Mouse (Mus musculus) liver, embryonic 16.5 days (tissue): ENCODE data around the gene Rffl. TPM values are rescaled to one million over a fixed set of nuclear protein-coding genes. Genes with fewer than 3 reads are reported as not detected.

ENCODE experiments used
- ATAC-seq: fragments of 200-750 bp; cut with Nextera tagmentation; 2 replicates; pipeline ENCODE4 v1.8.0; 2017; ENCODE audit warnings: low read depth, mild to moderate bottlenecking, moderate number of reproducible peaks, moderate library complexity
- H3K27ac ChIP-seq: fragments of 300-500 bp; sonication (generic); 2 replicates; pipeline ENCODE4 v1.5.1; 2014; ENCODE audit warnings: mild to moderate bottlenecking, low read length
- H3K27me3 ChIP-seq: fragments of 300-500 bp; sonication (generic); 2 replicates; pipeline ENCODE4 v1.6.1; 2014; ENCODE audit warnings: low read depth, low read length, mixed read lengths; ENCODE audit not compliant: control insufficient read depth, insufficient read depth
- H3K36me3 ChIP-seq: fragments of 300-500 bp; sonication (generic); 2 replicates; pipeline ENCODE4 v1.6.1; 2014; ENCODE audit warnings: mild to moderate bottlenecking; ENCODE audit not compliant: control insufficient read depth, insufficient read depth
- H3K4me1 ChIP-seq: fragments of 300-500 bp; sonication (generic); 2 replicates; pipeline ENCODE4 v1.6.1; 2014; ENCODE audit warnings: low read depth, low read length, mixed read lengths; ENCODE audit not compliant: control insufficient read depth
- H3K4me2 ChIP-seq: fragments of 300-500 bp; sonication (generic); 2 replicates; pipeline ENCODE4 v1.6.1; 2014; ENCODE audit warnings: low read depth, low read length, mixed read lengths
- H3K4me3 ChIP-seq: fragments of 300-500 bp; sonication (generic); 2 replicates; pipeline ENCODE4 v1.5.1; 2014; ENCODE audit warnings: low read depth, mild to moderate bottlenecking, low read length
- H3K9ac ChIP-seq: fragments of 300-500 bp; sonication (generic); 2 replicates; pipeline ENCODE4 v1.6.1; 2014; ENCODE audit warnings: low read depth, low read length
- H3K9me3 ChIP-seq: fragments of 300-500 bp; sonication (generic); replicated peaks from 2 replicates; pipeline ENCODE4 v1.6.1; 2016; ENCODE audit warnings: low read length; ENCODE audit not compliant: control insufficient read depth
- WGBS: fragments of 180-500 bp; shearing (Covaris S2); extraction: QIAGEN DNeasy Blood & Tissue Kit; methylation state at CpG from one replicate; pipeline ENCODE4 v1.1.7; 2014; ENCODE audit not compliant: insufficient replicate concordance; 5-methylcytosine and 5-hydroxymethylcytosine counted together
- polyA plus RNA-seq: library from polyadenylated mRNA; unstranded; fragments of >200 nt; fragmentation: Nextera tagmentation; extraction: Ambion mirVana; gene quantifications from 2 replicates; pipeline ENCODE4 v1.2.1, GENCODE M21; 2015

Gene Rffl
- polyA plus RNA-seq = 25.8 and 26.4 TPM in 2 replicates

DNA sequence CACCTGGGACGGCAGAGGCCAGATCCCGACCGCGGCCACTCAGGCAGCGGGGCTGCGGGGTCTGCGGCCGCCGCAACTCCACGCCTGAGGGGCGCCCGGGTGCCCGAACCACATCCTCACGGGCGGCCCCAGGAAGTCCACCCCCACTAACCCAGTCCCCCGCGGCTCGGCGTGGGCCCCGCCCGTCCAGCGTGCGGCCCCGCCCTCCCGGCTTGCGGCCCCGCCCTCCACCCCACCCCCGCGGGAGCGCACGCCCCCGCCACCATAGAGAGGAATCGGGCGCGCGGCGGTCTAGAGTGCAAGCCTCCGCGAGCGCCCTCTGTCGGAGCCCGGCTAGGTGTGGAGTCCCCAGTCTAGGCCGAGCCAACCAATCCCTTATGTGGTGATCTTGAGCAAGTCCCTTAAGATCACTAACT lies at the start of gene Rffl:
Gene Rffl, minus strand, starts transcription at position 180 of the 416 bp plus-strand sequence.
- Histone ChIP-seq H3K9ac (peak within 1 kb of the TSS; percentile 96), H3K4me3 (peak within 1 kb of the TSS; percentile 95), H3K36me3 (no peaks in the 10 kb centered on the region), H3K27me3 (no peaks in the 10 kb centered on the region), H3K4me2 (peak within 1 kb of the TSS; percentile 67), H3K4me1 (peaks cover 28% of the 10 kb centered on the region), H3K27ac (peak within 1 kb of the TSS; percentile 93), H3K9me3 (no peaks in the 10 kb centered on the region)
- under 1% methylated on average over 41 of the region's 43 CpGs for WGBS
- peak; percentile 93 for ATAC-seq

- no peaks in the 10 kb centered on the region; the same call in 1 of the 2 replicates for H3K4me1 ChIP-seq
- no peaks in the 10 kb centered on the region for H3K36me3 ChIP-seq
- no peaks in the 10 kb centered on the region for H3K9me3 ChIP-seq
- H3K4me2 ChIP-seq = no peak overlapping the region
- no peak overlapping the region for H3K27ac ChIP-seq
- 46% methylated on average over 10 of the region's 10 CpGs for whole genome bisulfite sequencing
- peaks cover 5% of the 10 kb centered on the region for H3K27me3 ChIP-seq
- ATAC-seq = no peak
- no peak overlapping the region for H3K9ac ChIP-seq
- H3K4me3 ChIP-seq = no peak overlapping the region
Observed at GRCm38 (mm10) chr11:82920768-82921167, 49.8 kb upstream of the Rffl start.

GRCm38 (mm10) chr11:82914711-82915352 lies 43.8 kb upstream of the Rffl start:
- Histone ChIP-seq H3K4me3 (no peak overlapping the region), H3K27ac (no peak overlapping the region), H3K9ac (no peak overlapping the region), H3K4me2 (peak overlapping the region; percentile 19; the same call in 1 of the 2 replicates), H3K9me3 (no peaks in the 10 kb centered on the region), H3K27me3 (peaks cover 9% of the 10 kb centered on the region), H3K4me1 (peaks cover 2% of the 10 kb centered on the region; the same call in 1 of the 2 replicates), H3K36me3 (no peaks in the 10 kb centered on the region)
- 5% methylated on average over 16 of the region's 16 CpGs for WGBS
- no peak for ATAC-seq

- WGBS = 56% methylated on average over 11 of the region's 11 CpGs
- no peaks in the 10 kb centered on the region for H3K9me3 ChIP-seq
- no peaks in the 10 kb centered on the region for H3K36me3 ChIP-seq
- H3K9ac ChIP-seq = no peak overlapping the region
- H3K27me3 ChIP-seq = peaks cover 7% of the 10 kb centered on the region; the same call in 1 of the 2 replicates
- peaks cover 9% of the 10 kb centered on the region for H3K4me1 ChIP-seq
- no peak overlapping the region for H3K4me2 ChIP-seq
- ATAC-seq = no peak
- no peak overlapping the region for H3K4me3 ChIP-seq
- H3K27ac ChIP-seq = no peak overlapping the region
Observed at GRCm38 (mm10) chr11:82910679-82911389, 39.8 kb upstream of the Rffl start.

GRCm38 (mm10) chr11:82910250-82910649 lies 39.2 kb upstream of the Rffl start, which contains the start of gene Unc45b:
Unc45b (plus strand) TSS chr11:82910550.
- Histone ChIP-seq H3K4me2 (no peak within 1 kb of the TSS), H3K9ac (no peak within 1 kb of the TSS), H3K4me1 (peaks cover 11% of the 10 kb centered on the region), H3K36me3 (no peaks in the 10 kb centered on the region), H3K4me3 (no peak within 1 kb of the TSS), H3K27me3 (peaks cover 7% of the 10 kb centered on the region; the same call in 1 of the 2 replicates), H3K9me3 (no peaks in the 10 kb centered on the region), H3K27ac (no peak within 1 kb of the TSS)
- WGBS = 66% methylated on average over 4 of the region's 4 CpGs
- no peak for ATAC-seq

- Histone ChIP-seq H3K27me3 (peaks cover 6% of the 10 kb centered on the region; the same call in 1 of the 2 replicates), H3K27ac (no peak overlapping the region), H3K4me2 (peak overlapping the region; percentile 88), H3K9ac (no peak overlapping the region), H3K36me3 (peaks cover 3% of the 10 kb centered on the region; the same call in 1 of the 2 replicates), H3K9me3 (no peaks in the 10 kb centered on the region), H3K4me3 (peak overlapping the region; percentile 74), H3K4me1 (peaks cover 11% of the 10 kb centered on the region)
- ATAC-seq = no peak
- WGBS = 45% methylated on average over 10 of the region's 10 CpGs
Observed at GRCm38 (mm10) chr11:82908608-82908989, 37.6 kb upstream of the Rffl start.

DNA sequence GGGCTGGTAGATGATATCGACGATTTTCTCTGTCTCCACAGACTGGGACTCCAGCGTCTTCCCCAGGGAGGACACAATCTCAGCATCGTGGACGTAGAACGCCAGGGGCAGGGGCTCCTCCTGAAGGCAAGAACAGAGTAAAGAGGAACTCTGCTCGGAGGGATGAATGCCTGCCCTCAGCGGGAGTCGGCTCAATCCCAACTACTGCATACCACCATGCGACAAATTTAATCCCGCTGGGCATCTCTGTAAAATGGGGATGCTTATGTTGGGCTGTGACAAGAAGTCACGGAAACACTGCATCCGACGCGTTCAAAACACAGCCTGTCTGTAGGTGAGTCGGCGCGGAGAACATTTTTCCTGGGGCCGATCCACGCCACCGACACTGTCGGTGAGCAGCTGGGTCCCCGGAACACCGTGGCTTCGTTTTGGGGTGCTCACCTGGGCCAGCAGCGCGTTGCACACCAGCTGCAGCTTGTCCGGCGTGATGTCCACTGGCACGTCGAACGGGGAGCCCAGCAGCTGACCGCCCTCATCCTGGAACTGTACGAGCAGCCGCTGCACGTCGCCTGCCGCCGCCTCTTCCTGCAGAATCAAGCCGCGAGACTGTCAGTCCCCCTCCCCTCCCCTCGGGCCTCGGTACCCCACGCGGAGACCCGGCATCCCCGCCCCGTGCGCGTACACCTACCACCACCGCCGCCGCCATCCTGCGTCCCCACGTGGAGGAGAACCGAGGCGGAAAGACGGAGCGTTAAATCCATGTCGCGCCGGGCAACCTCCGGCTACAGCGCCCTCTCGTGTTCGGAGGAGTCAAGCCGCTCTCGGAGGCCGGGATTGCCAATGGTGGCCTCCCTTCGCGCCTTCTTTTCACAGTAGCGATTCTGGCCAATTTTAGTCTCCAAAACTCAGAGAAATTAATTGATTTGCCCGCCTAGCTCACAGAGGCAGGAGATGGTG lies 36.9 kb upstream of the Rffl start, which contains the start of gene Nle1:
Gene Nle1, minus strand, starts transcription at position 761 of the 957 bp plus-strand sequence.
- H3K9me3 ChIP-seq = no peaks in the 10 kb centered on the region

DNA sequence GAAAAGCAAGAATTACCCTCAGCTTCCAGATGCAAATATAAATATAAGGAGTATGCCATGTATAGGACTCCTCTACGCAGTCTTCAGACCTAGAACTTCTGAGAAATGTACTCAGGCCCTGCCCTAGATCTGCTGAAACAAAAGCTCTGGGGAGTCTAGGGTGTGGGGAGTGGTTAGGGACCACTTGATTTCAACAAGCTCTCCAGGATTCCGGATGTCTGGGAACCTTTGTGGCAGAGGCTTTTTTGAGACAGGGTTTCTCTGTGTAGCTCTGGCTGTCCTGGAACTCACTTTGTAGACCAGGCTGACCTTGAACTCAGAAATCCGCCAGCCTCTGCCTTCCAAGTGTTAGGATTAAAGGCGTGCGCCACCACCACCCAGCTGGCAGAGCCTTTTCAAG lies 34.8 kb upstream of the Rffl start:
- Histone ChIP-seq H3K27me3 (no peaks in the 10 kb centered on the region), H3K4me3 (no peak overlapping the region), H3K4me1 (peaks cover 11% of the 10 kb centered on the region), H3K27ac (no peak overlapping the region), H3K9me3 (no peaks in the 10 kb centered on the region), H3K36me3 (peaks cover 10% of the 10 kb centered on the region), H3K4me2 (no peak overlapping the region), H3K9ac (no peak overlapping the region)
- 83% methylated on average over 5 of the region's 5 CpGs for WGBS
- no peak for ATAC-seq

More for the DNA sequence above, 36.9 kb upstream of the Rffl start, which contains the start of gene Nle1:
- WGBS = 1% methylated on average over 73 of the region's 73 CpGs
- Histone ChIP-seq H3K9ac (peak within 1 kb of the TSS; percentile 72), H3K4me2 (peak within 1 kb of the TSS; percentile 88), H3K27ac (no peak within 1 kb of the TSS), H3K27me3 (no peaks in the 10 kb centered on the region), H3K4me3 (peak within 1 kb of the TSS; percentile 74), H3K36me3 (peaks cover 3% of the 10 kb centered on the region; the same call in 1 of the 2 replicates), H3K4me1 (peaks cover 11% of the 10 kb centered on the region)
- peak; percentile 71 for ATAC-seq
